Mouse (Mus musculus) brain, embryonic 18.5 days (tissue): Measurements from ENCODE around the gene Kcnj5.
A peak's percentile ranks its signal among the peaks of the same experiment; 100 is the strongest.

Experiments
- DNase-seq: peaks from one replicate; pipeline ENCODE4 v3.0.0-alpha.2; 2012; ENCODE audit warnings: low read depth, low spot score

The Kcnj5 gene

DNA sequence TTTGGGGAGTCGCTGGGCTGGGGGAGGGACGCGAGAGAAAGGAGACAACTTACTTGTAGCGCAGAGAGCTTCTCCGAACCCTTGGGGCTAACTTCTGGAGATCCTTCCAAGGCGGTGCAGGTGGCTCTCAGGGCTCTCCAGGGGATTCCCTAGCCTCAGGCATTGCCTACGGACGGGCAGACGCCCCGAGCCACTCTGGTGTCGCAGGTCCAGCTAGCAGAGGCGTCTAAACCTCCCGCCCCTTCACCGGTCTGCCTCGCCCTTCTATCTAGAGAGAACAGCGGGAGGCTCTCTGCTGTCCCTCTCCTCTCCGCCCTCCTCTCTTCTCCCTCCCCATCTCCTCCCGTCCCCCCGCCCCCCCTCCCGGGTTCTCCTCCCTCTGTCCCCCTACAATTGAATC lies at the start of gene Kcnj5:
Gene Kcnj5, minus strand, starts transcription at position 300 of the 400 bp plus-strand sequence.
- DNase-seq, result no peak

GRCm38 (mm10) chr9:32392716-32393115 lies 48.6 kb upstream of the Kcnj5 start:
- no peak for DNase-seq

DNA sequence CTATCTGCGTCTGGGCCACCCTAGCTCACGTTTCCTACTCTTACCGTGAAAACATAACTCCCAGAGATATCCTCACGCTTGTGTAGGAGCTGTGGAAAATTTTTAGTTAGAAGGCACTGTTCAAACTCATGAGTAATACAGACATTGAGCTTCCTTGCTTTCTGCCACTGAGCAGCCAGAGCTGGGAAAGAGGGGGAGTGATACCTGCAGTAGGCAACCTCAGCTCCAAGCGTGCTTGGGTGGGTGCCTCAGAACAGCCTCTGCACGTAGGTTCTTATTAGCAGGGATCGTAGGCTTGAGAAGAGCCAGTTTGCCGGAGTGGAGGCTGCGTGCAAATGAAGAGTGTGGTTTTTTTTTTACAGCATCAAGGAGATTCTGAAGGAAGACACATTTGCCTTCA lies 47.6 kb upstream of the Kcnj5 start:
- DNase-seq, result no peak

- DNase-seq, result no peak
Measured at GRCm38 (mm10) chr9:32391092-32391491, 46.9 kb upstream of the Kcnj5 start.

DNA sequence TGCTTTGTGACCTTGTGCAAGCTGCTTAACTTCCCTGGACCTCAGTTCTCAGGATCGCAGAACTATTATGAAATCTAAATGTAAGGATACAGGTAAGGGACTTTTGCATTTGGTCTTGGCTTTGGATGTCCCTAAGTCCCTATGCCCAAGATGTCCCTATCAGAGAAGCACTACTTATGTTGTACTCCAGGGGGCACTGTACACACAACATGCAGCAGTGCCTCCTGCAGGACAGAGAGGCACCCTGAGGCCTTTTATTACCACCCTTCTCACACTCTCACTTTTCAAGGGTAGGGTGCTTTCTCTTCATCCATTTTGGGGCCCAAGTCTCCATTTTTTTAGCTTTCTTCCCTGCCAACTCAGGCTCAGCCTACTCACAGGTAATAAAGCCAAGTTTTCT lies 44.0 kb upstream of the Kcnj5 start:
- DNase-seq, result no peak

GRCm38 (mm10) chr9:32384906-32385305 lies 40.8 kb upstream of the Kcnj5 start:
- DNase-seq, result no peak

DNA sequence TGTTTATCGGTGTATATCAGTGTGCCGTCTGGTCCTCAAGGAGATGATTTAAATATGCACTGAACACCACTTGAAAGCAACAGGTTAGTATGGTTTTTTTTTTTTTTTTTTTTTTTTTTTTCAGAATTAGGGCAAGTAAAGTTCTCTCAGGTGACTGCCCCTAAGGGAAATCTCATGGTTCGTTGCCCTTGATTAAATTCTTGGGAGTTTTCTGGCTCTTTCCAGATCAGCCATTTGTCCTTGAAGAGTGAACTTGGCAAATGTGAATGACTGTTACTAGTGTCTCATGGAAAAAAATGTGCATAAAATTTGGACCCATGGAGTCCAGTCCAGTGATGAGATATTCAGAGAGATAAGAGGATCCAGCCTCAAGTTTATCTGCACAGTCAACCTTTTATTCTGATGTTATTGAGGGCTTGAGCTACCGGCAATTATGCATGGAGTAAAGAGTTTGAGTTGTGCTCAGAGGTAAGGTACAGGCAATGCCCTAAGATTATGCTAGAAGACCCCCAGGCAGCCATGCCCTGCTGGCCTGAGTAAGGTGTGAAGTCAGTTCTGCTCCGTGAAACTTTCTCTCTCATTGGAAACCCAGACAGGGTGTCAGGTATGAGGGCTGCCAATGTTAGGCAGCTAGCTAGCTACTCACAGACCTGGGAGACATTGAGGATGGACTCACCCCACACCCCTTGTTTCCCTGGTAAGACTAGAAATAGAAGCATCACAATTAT lies 32.9 kb upstream of the Kcnj5 start:
- no peak for DNase-seq

DNA sequence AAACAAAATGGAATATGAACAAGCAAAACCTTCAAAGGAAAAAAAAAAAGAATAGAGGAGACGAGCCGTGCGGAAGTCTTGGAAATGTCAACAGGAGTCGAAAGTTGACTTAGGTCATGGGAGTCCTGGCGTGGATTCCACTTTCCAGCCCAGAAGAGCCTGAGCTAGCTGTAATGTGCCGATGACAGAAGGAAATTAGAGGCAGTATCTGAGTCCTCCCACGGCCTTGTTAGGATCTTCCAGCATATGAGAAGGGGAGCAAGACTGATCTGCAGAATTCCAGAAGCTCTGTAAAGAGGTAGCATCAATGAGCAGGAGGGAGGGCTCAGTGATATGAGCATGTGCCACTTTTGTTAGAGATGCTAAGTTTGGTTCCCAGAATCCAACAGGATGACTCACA lies 31.9 kb upstream of the Kcnj5 start:
- no peak for DNase-seq

GRCm38 (mm10) chr9:32373656-32374055 lies 29.5 kb upstream of the Kcnj5 start:
- DNase-seq, result no peak

DNA sequence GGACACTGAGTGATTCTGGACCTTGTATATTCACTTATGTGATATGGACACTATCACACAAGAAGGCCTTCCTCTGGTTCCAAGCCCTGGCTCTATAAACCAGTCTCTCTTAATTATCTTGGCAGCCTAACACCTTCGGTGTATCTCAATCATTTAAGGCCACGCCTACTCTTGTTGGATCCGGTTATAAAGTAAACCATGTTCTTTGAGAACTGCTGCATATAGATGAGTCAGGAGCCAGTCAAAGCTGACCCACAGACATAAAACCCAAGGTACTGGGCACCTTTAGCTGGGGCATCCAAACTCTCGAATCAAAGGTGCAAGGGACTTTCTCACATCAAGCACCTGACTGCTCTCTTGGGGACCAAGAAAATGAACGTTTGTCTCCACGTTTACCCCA lies 28.1 kb upstream of the Kcnj5 start, which contains the start of gene Kcnj1:
Gene Kcnj1, plus strand, starts transcription at position 292 of the 400 bp plus-strand sequence.
- DNase-seq, result no peak

- DNase-seq, result no peak
Measured at GRCm38 (mm10) chr9:32369388-32369787, 25.2 kb upstream of the Kcnj5 start.

GRCm38 (mm10) chr9:32368812-32369211 lies 24.7 kb upstream of the Kcnj5 start:
- no peak for DNase-seq

DNA sequence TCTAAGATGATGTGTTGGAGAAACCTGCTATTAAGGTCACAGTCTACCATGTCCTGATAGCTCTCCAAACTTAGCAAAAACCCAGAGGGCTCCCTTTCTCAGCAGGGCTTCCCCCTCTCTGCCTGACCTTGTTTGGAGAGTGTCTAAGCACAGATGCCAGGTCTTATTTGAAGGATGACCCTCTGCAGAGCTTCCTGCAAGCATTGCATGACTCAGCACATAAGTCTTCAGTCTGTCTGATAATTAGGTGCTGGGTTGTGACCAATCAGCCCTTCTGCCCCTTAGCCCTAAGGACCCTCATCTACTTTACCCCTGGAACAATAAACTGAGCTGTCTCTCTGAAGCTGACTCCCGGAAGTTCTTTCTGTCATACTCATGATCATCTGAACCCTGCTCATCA lies 16.6 kb upstream of the Kcnj5 start:
- DNase-seq, result no peak

GRCm38 (mm10) chr9:32350332-32350731 lies 6.2 kb upstream of the Kcnj5 start:
- DNase-seq, result peak; percentile 34

DNA sequence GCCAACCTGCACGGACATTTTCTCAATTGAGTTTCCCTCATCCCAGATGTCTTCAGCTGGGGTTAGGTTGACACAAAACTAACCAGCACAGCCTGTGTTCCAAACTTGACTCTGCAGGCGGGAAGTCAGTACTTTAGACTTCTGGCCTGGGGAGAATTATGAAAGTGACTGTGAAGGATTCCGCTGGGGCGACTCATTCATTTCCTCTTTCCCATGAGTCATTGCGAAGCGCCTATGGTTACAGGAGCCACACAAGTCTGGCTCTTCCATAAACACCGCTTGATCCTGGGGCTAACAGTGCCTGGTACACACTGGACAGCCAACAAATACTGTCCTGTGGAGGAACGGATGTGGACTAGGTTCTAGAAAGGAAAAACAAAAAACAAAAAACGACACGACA lies 5.2 kb upstream of the Kcnj5 start:
- no peak for DNase-seq

DNA sequence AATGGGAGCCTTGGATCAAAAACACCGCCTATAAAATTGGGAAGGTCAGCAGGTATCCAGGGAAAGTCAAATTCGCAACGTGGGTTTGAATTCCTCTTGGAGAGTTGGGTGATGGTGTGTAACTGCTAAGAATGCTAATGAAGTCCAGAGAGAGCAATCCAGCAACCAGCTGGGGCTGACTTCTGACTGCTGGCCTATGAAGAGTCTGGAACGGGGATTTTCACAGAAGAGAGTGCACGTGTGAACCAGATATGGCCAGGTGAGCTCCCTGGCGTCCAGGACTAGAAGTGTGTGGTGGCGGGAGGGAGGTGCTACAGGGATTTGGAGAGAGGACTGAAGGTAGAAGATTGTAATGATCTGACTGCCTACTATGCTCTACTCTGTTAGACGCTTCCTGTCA lies 3.9 kb upstream of the Kcnj5 start:
- no peak for DNase-seq

GRCm38 (mm10) chr9:32344489-32344888 lies 339 bp upstream of the Kcnj5 start:
- DNase-seq, result no peak

- DNase-seq, result no peak
Measured at GRCm38 (mm10) chr9:32342929-32343328, 1.2 kb downstream of the Kcnj5 start.

- no peak for DNase-seq
Measured at GRCm38 (mm10) chr9:32340831-32341230, 3.3 kb downstream of the Kcnj5 start.

DNA sequence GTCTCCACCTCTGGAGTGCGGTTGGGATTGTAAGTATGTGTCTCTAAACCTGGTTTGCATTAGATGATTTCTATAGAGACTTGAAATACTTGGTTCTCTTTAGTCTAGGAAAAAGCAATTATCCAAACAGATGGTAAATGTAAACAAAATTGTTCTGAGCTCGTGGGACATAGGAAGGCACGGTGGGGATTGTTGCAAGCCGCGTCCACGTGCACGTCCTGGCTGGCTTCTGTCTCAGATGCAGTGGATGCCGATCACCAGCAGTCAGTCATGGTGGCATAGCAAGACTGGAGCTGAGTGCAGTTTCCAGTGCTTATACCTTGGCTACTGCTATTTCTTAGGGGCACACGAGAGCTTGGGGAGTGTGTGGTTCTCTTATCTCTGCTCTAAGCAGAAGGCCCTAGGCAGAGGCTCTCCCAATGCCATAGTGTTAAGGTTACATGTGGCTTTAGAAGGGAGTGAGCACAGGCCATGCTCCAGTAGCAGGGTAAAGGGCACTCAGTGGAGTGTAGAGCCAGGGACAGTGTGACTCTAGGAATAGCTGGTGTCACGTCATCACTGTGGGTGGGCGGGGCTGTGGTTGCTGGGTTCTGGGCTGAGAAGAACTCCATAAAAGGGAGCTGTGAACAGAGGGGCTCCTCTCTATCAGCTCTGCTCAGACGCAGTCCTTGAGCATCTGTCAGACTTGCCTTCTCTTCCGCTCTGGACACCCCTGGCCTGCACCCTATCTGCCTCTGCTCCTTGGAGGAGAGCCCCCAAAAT lies 8.6 kb downstream of the Kcnj5 start:
- DNase-seq, result no peak

DNA sequence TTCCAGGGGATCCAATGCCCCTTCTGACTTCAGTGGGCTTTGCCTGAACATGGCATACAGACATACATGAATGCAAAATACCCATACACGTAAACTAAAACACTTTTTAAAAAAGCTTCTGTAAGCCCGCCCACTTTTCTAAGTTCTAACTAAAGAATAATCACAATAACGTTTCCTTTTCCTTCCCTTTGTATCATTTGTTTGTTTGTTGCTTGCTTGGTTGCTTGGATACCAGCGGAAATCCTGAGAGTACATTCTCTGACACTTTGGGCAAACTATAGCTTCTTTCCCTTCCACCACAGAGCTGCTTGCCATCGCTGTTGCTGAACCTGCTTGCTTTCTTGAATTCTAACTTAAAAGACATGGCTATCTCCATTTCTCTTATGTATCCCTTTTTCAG lies 13.0 kb downstream of the Kcnj5 start:
- DNase-seq, result no peak

DNA sequence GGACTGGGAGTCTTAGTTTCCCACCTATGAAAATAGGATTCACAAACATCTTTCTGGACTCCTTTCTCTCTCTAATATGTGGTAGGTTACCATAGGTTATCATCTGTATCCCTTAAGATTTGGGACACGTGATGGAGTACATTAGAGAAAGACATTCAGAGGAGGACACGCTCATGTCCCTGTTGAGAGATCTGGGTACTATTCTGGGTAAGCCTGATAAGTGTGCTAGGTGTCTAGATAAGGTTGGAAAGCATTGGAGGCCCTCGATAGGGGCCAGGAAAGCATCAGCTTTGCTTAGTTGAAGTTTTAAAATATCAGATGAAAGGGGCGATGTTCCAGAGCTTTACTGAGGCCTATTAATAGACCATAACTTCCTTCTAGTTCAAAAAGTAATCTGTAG lies 15.4 kb downstream of the Kcnj5 start:
- no peak for DNase-seq

DNA sequence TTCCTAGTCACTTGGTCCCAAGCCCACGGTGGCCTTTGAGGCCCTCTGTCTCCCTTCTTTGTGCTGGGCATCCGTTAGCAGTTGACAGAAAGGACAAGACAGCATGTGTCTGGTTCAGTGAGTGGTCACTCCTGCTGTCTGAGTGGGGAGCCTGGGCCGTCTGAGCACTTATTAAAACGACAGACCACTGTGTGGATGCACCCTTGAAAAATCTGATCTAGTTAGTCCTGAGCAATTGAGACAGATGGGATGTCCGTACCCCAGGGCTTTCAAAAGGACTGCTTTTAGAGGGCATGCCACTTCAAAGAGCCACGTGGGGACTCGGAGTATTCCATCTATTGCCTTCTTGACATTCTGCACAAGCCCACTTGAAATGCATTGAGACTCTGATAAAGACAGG lies 20.5 kb downstream of the Kcnj5 start:
- no peak for DNase-seq
